Mouse (Mus musculus): ENCODE results near the gene Fancc. TPM values are rescaled to one million over a fixed set of nuclear protein-coding genes. Genes with fewer than 3 reads are reported as not detected.

Fancc gene
- polyA plus RNA-seq, 1 experiment from 2014 or later: 23.7 TPM

GRCm38 (mm10) chr13:63279807-63280206, 217.3 kb downstream of the Fancc start:
- Histone ChIP-seq H3K4me3 (peak overlapping the region; percentile 30), H3K4me2 (replicated peaks) (peak overlapping the region; percentile 49), H3K27ac (peak overlapping the region; percentile 88)

GRCm38 (mm10) chr13:63278796-63279475, 218.1 kb downstream of the Fancc start:
- Histone ChIP-seq H3K27ac (peak overlapping the region; percentile 88), H3K4me2 (replicated peaks) (peak overlapping the region; percentile 49), H3K4me3 (peak overlapping the region; percentile 30), H3K27me3 (no peaks in the 10 kb centered on the region), H3K9me3 (no peaks in the 10 kb centered on the region), H3K36me3 (peaks cover 18% of the 10 kb centered on the region), H3K9ac (peak overlapping the region; percentile 57), H3K4me1 (peaks cover 65% of the 10 kb centered on the region)
- ATAC-seq (ENCODE audit: insufficient number of reproducible peaks, insufficient read depth, low FRiP score, low TSS enrichment): peak; percentile 75
- WGBS: 9% methylated on average over 10 of the region's 10 CpGs

More at GRCm38 (mm10) chr13:63279807-63280206, 217.3 kb downstream of the Fancc start:
- Histone ChIP-seq H3K27me3 (no peaks in the 10 kb centered on the region), H3K9ac (peak overlapping the region; percentile 38; the same call in 1 of the 2 replicates), H3K36me3 (peaks cover 21% of the 10 kb centered on the region), H3K4me1 (peaks cover 60% of the 10 kb centered on the region), H3K9me3 (no peaks in the 10 kb centered on the region)
- 41% methylated on average over 8 of the region's 8 CpGs for WGBS
- ATAC-seq (ENCODE audit: insufficient number of reproducible peaks, insufficient read depth, low FRiP score, low TSS enrichment): no peak

GRCm38 (mm10) chr13:63278141-63278631, 218.9 kb downstream of the Fancc start:
- Histone ChIP-seq H3K4me2 (replicated peaks) (peak overlapping the region; percentile 49), H3K4me1 (peaks cover 68% of the 10 kb centered on the region), H3K9ac (peak overlapping the region; percentile 57), H3K4me3 (peak overlapping the region; percentile 30), H3K9me3 (no peaks in the 10 kb centered on the region), H3K36me3 (peaks cover 10% of the 10 kb centered on the region), H3K27me3 (no peaks in the 10 kb centered on the region), H3K27ac (peak overlapping the region; percentile 88)
- WGBS: 28% methylated on average over 5 of the region's 5 CpGs
- ATAC-seq (ENCODE audit: insufficient number of reproducible peaks, insufficient read depth, low FRiP score, low TSS enrichment): no peak

GRCm38 (mm10) chr13:63277316-63277715, 219.8 kb downstream of the Fancc start:
- H3K9me3 ChIP-seq: no peaks in the 10 kb centered on the region
- WGBS: 55% methylated on average over 5 of the region's 5 CpGs
- peak overlapping the region; percentile 57; the same call in 1 of the 2 replicates for H3K9ac ChIP-seq
- H3K27ac ChIP-seq: peak overlapping the region; percentile 88; the same call in 1 of the 2 replicates
- peaks cover 67% of the 10 kb centered on the region for H3K4me1 ChIP-seq
- H3K27me3 ChIP-seq: no peaks in the 10 kb centered on the region
- peaks cover 3% of the 10 kb centered on the region for H3K36me3 ChIP-seq
- H3K4me2 ChIP-seq (replicated peaks): peak overlapping the region; percentile 49
- peak overlapping the region; percentile 30 for H3K4me3 ChIP-seq
- ATAC-seq (ENCODE audit: insufficient number of reproducible peaks, insufficient read depth, low FRiP score, low TSS enrichment): no peak

- H3K9ac ChIP-seq: peak overlapping the region; percentile 39
- H3K4me3 ChIP-seq: peak overlapping the region; percentile 30
- no peaks in the 10 kb centered on the region for H3K36me3 ChIP-seq
- peak overlapping the region; percentile 2; the same call in 1 of the 2 replicates for H3K27ac ChIP-seq
- 88% methylated on average over 4 of the region's 4 CpGs for WGBS
- H3K27me3 ChIP-seq: no peaks in the 10 kb centered on the region
- H3K4me1 ChIP-seq: peaks cover 65% of the 10 kb centered on the region
- H3K4me2 ChIP-seq (replicated peaks): peak overlapping the region; percentile 49
- H3K9me3 ChIP-seq: no peaks in the 10 kb centered on the region
- no peak for ATAC-seq (ENCODE audit: insufficient number of reproducible peaks, insufficient read depth, low FRiP score, low TSS enrichment)
These were observed 220.7 kb downstream of the Fancc start for GRCm38 (mm10) chr13:63276389-63276788.

GRCm38 (mm10) chr13:63274488-63275166, 222.5 kb downstream of the Fancc start:
- Histone ChIP-seq H3K4me1 (peaks cover 58% of the 10 kb centered on the region), H3K36me3 (no peaks in the 10 kb centered on the region), H3K27me3 (no peaks in the 10 kb centered on the region), H3K9ac (peak overlapping the region; percentile 42), H3K4me2 (replicated peaks) (peak overlapping the region; percentile 41), H3K9me3 (no peaks in the 10 kb centered on the region), H3K27ac (peak overlapping the region; percentile 67), H3K4me3 (peak overlapping the region; percentile 37)
- no peak for ATAC-seq (ENCODE audit: insufficient number of reproducible peaks, insufficient read depth, low FRiP score, low TSS enrichment)
- 52% methylated on average over 10 of the region's 10 CpGs for WGBS

- Histone ChIP-seq H3K4me2 (replicated peaks) (peak overlapping the region; percentile 41), H3K9me3 (no peaks in the 10 kb centered on the region), H3K4me1 (peaks cover 55% of the 10 kb centered on the region), H3K9ac (peak overlapping the region; percentile 42; the same call in 1 of the 2 replicates), H3K36me3 (no peaks in the 10 kb centered on the region), H3K27me3 (no peaks in the 10 kb centered on the region), H3K27ac (peak overlapping the region; percentile 67), H3K4me3 (peak overlapping the region; percentile 37)
- ATAC-seq (ENCODE audit: insufficient number of reproducible peaks, insufficient read depth, low FRiP score, low TSS enrichment): no peak
- 21% methylated on average over 2 of the region's 2 CpGs for WGBS
These were observed 223.2 kb downstream of the Fancc start for GRCm38 (mm10) chr13:63273859-63274258.

- Histone ChIP-seq H3K27ac (peak overlapping the region; percentile 82), H3K9ac (peak overlapping the region; percentile 47), H3K4me2 (replicated peaks) (peak overlapping the region; percentile 64), H3K36me3 (no peaks in the 10 kb centered on the region), H3K4me1 (peaks cover 50% of the 10 kb centered on the region), H3K27me3 (no peaks in the 10 kb centered on the region), H3K9me3 (no peaks in the 10 kb centered on the region), H3K4me3 (peak overlapping the region; percentile 50)
- ATAC-seq (ENCODE audit: insufficient number of reproducible peaks, insufficient read depth, low FRiP score, low TSS enrichment): peak; percentile 88
- under 1% methylated on average over 27 of the region's 27 CpGs for WGBS
These were observed 224.4 kb downstream of the Fancc start for GRCm38 (mm10) chr13:63272602-63273229.

- no peaks in the 10 kb centered on the region for H3K9me3 ChIP-seq
- H3K27me3 ChIP-seq: no peaks in the 10 kb centered on the region
- peak overlapping the region; percentile 64 for H3K4me2 ChIP-seq (replicated peaks)
- peak overlapping the region; percentile 47 for H3K9ac ChIP-seq
- peaks cover 50% of the 10 kb centered on the region for H3K4me1 ChIP-seq
- ATAC-seq (ENCODE audit: insufficient number of reproducible peaks, insufficient read depth, low FRiP score, low TSS enrichment): no peak
- no peaks in the 10 kb centered on the region for H3K36me3 ChIP-seq
- H3K4me3 ChIP-seq: peak overlapping the region; percentile 50
- 10% methylated on average over 16 of the region's 16 CpGs for WGBS
- H3K27ac ChIP-seq: peak overlapping the region; percentile 82
These were observed 225.0 kb downstream of the Fancc start for GRCm38 (mm10) chr13:63272017-63272601.

- no peak for ATAC-seq (ENCODE audit: insufficient number of reproducible peaks, insufficient read depth, low FRiP score, low TSS enrichment)
- Histone ChIP-seq H3K27me3 (no peaks in the 10 kb centered on the region), H3K27ac (peak overlapping the region; percentile 36; the same call in 1 of the 2 replicates), H3K36me3 (no peaks in the 10 kb centered on the region), H3K9me3 (no peaks in the 10 kb centered on the region), H3K4me3 (no peak overlapping the region), H3K4me1 (peaks cover 66% of the 10 kb centered on the region), H3K9ac (no peak overlapping the region), H3K4me2 (replicated peaks) (0 out of 2 replicates have a peak overlapping the region, but pooled peaks have one; percentile 18)
- 33% methylated on average over 5 of the region's 5 CpGs for WGBS
These were observed 226.9 kb downstream of the Fancc start for GRCm38 (mm10) chr13:63270191-63270590.

- Histone ChIP-seq H3K4me3 (no peak overlapping the region), H3K4me2 (replicated peaks) (no peak overlapping the region), H3K9me3 (no peaks in the 10 kb centered on the region), H3K9ac (no peak overlapping the region), H3K4me1 (peaks cover 61% of the 10 kb centered on the region), H3K27ac (peak overlapping the region; percentile 70), H3K27me3 (no peaks in the 10 kb centered on the region), H3K36me3 (no peaks in the 10 kb centered on the region)
- ATAC-seq (ENCODE audit: insufficient number of reproducible peaks, insufficient read depth, low FRiP score, low TSS enrichment): no peak
- 48% methylated on average over 1 of the region's 1 CpGs for WGBS
These were observed 228.3 kb downstream of the Fancc start for GRCm38 (mm10) chr13:63268776-63269175.

All from embryonic facial prominence, embryonic 12.5 days (tissue).